Mouse (Mus musculus) heart, embryonic 10.5 days (tissue): ENCODE data around the gene Olfr1368. TPM values are rescaled to one million over a fixed set of nuclear protein-coding genes. Genes with fewer than 3 reads are reported as not detected.

Experiments
- DNase-seq: peaks from one replicate; pipeline ENCODE4 v3.0.0-alpha.2; 2017; ENCODE audit warnings: low spot score
- H3K27ac ChIP-seq: fragments of 300-500 bp; sonication (generic); 2 replicates; pipeline ENCODE4 v1.5.1; 2016; ENCODE audit warnings: mild to moderate bottlenecking
- H3K27me3 ChIP-seq: fragments of 300-500 bp; sonication (generic); 2 replicates; pipeline ENCODE4 v1.6.1; 2016; ENCODE audit warnings: mild to moderate bottlenecking; ENCODE audit not compliant: poor library complexity, insufficient read depth, severe bottlenecking
- H3K36me3 ChIP-seq: fragments of 300-500 bp; sonication (generic); 2 replicates; pipeline ENCODE4 v1.6.1; 2016; ENCODE audit warnings: mild to moderate bottlenecking, moderate library complexity
- H3K4me1 ChIP-seq: fragments of 300-500 bp; sonication (generic); 2 replicates; pipeline ENCODE4 v1.6.1; 2016; ENCODE audit warnings: mild to moderate bottlenecking
- H3K4me3 ChIP-seq: fragments of 300-500 bp; sonication (generic); 2 replicates; pipeline ENCODE4 v1.5.1; 2016; ENCODE audit warnings: mild to moderate bottlenecking, moderate library complexity
- H3K9me3 ChIP-seq: fragments of 300-500 bp; sonication (generic); 2 replicates; pipeline ENCODE4 v1.6.1; 2016; ENCODE audit warnings: mild to moderate bottlenecking, moderate library complexity
- WGBS: fragments of 180-500 bp; shearing (Covaris S2); methylation state at CpG from one replicate; pipeline ENCODE4 v1.1.7; 2016; 5-methylcytosine and 5-hydroxymethylcytosine counted together
- polyA plus RNA-seq: library from polyadenylated mRNA; unstranded; fragments of >200 nt; fragmentation: Nextera tagmentation; extraction: Ambion mirVana; gene quantifications from 2 replicates; pipeline ENCODE4 v1.2.1, GENCODE M21; 2016

Gene Olfr1368
- polyA plus RNA-seq, 1 experiment from 2014 or later, result not detected

DNA sequence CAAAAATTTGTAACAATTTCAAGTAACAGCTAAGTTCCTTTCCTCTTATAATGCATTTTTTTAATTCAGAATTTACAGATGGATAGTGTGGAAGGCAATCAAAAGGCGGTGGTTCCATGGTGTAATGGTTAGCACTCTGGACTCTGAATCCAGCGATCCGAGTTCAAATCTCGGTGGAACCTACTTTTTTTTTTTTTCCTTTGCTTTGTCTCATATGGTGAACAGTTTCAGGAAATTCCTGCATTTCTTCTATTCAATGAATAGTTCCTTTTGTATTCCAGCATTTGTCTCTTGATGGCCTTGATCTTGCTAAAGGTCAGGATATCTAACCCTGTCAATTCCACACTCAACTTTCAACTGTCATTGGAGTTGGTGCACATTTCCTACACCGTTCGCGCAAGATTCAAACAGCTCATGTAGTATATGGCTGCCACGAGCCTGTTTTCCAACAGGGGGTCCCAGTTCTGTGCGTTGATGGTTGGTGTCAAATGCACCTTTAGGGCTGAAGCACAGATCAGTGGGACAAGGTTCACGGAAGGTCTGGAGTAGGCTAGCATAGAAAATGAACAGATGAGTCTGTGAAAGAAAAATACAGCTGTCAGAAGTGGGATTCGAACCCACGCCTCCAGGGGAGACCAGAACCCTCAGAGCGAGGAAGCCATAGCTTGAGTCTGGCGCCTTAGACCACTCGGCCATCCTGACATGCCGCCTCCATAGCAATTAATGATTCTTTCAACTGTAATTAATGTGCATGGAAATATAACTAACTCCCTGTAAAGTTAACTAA is 26.8 kb upstream of the Olfr1368 start:
- DNase-seq, result peak; percentile 90
- no peaks in the 10 kb centered on the region for H3K27me3 ChIP-seq
- peak overlapping the region; percentile 70; the same call in 1 of the 2 replicates for H3K27ac ChIP-seq
- WGBS, result under 1% methylated on average over 16 of the region's 16 CpGs
- H3K9me3 ChIP-seq, result no peaks in the 10 kb centered on the region
- H3K4me1 ChIP-seq, result peaks cover 9% of the 10 kb centered on the region; the same call in 1 of the 2 replicates
- H3K36me3 ChIP-seq, result no peaks in the 10 kb centered on the region
- peak overlapping the region; percentile 71 for H3K4me3 ChIP-seq

DNA sequence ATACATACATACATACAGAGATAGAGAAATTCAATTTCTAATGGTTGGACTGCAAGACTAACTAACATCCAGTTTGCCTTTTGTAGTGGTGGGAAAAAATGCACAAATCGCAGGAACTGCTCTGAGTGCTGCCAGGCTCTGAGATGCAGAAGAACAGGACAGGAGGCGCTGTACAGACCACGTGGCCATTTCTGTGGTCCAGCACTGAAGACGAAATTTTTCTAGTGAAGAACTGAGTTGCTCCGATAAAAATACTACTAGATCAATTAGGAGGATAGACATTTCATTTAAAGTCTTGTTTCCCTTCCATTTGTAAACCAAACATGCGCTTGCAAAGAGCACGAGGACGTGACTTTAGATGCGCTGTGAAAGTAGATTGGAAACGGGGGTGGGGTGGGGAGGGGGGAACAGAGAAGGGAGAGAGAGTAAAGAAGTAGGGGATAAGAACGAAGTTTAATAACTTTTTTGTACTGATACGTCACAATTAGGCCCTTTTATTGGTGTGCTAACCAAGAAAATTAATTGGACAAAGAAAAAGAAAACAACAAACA is 26.0 kb upstream of the Olfr1368 start:
- Histone ChIP-seq H3K4me3 (peak overlapping the region; percentile 71), H3K9me3 (no peaks in the 10 kb centered on the region), H3K4me1 (peaks cover 9% of the 10 kb centered on the region; the same call in 1 of the 2 replicates), H3K36me3 (no peaks in the 10 kb centered on the region), H3K27ac (peak overlapping the region; percentile 64; the same call in 1 of the 2 replicates), H3K27me3 (no peaks in the 10 kb centered on the region)
- DNase-seq, result peak; percentile 82
- WGBS, result 0% methylated on average over 12 of the region's 12 CpGs

DNA sequence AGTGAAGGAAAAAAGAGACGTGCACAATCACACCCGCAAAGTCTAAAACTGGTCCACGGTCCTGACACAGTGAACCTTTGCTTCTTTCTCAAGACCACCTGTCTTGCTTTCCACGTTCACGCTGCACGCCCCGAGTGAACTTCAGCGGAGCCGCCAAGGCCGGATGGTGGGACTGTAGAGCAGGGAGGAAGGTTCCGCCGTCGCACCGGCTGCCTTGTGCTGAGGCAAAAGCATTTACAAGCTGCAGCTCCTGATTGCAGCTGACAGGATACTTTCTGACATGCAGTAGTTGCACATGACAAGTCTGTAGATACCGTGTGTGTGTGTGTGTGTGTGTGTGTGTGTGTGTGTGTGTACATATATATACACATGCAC is 25.5 kb upstream of the Olfr1368 start:
- DNase-seq, result no peak
- Histone ChIP-seq H3K27me3 (no peaks in the 10 kb centered on the region), H3K9me3 (no peaks in the 10 kb centered on the region), H3K36me3 (no peaks in the 10 kb centered on the region), H3K4me3 (peak overlapping the region; percentile 71), H3K4me1 (peaks cover 9% of the 10 kb centered on the region; the same call in 1 of the 2 replicates), H3K27ac (0 out of 2 replicates have a peak overlapping the region, but pooled peaks have one; percentile 42)
- 8% methylated on average over 15 of the region's 15 CpGs for WGBS

DNA sequence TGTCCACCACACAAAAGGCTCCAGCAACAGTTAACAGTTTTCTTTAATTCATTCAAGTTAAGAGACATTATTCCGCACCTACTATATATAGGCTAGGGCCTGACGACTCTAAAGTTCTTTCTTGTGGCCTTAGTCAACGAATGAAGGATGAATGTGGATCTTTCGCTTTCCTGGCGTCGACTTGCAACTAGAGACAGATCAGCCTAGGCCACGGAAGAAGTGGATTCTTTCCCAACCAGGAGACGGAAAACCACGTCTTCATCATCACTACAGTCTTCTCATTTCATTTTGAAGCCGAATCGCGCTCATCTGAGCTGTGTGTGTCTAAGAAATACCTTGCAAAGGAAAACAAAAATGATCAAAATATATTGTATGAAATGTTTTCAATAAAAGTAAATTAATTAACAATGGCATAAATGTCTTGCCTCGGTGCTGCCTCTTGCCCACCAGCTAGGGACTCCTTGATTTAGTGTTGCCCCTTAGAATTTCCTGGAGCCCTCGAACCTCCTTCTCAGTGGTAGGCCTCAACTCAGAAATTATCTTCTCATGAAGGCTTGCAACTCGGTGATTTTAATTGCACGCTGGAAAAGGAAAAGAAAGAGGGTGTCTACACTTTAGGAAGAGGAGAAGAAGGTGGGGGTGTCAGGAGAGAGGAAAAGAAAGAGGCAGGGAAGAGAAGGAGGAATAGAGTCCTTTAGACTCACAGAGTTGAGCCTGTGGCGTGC is 24.9 kb upstream of the Olfr1368 start:
- Histone ChIP-seq H3K36me3 (no peaks in the 10 kb centered on the region), H3K9me3 (no peaks in the 10 kb centered on the region), H3K27ac (0 out of 2 replicates have a peak overlapping the region, but pooled peaks have one; percentile 42), H3K27me3 (no peaks in the 10 kb centered on the region), H3K4me1 (peaks cover 9% of the 10 kb centered on the region; the same call in 1 of the 2 replicates), H3K4me3 (peak overlapping the region; percentile 71)
- DNase-seq, result no peak
- 34% methylated on average over 17 of the region's 17 CpGs for WGBS

DNA sequence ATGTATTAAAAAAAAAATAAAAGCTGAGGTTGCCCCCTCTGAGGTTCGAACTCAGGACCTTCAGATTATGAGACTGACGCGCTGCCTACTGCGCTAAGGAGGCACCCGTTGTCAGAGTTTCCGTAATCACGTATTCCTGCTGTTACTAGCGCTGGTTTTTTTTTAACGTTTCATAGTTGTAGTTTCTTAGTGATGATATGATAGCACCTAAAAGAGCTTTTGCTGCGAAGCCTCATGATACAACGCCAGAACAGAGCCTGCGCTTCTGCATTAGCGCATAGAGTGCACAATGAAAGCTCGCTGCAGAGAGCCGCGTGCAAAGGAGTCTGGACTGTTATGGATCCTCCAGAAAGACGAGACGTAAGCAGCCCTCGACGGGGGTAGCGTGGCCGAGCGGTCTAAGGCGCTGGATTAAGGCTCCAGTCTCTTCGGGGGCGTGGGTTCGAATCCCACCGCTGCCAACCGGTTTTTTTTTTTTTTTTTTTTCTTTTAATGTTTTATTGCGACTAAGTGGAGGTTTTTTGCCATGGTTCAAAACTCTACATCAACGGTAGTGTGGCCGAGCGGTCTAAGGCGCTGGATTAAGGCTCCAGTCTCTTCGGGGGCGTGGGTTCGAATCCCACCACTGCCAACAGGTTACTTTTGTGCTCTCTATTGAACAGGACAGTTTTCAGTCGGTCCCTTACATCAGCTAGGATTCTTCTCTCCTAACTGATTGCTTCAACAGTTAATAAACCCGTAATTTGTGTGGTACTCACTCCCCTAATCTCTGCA is 24.2 kb upstream of the Olfr1368 start:
- no peak overlapping the region; the same call in 1 of the 2 replicates for H3K27ac ChIP-seq
- H3K27me3 ChIP-seq, result no peaks in the 10 kb centered on the region
- under 1% methylated on average over 39 of the region's 39 CpGs for WGBS

GRCm38 (mm10) chr13:21169121-21169656 is 23.5 kb upstream of the Olfr1368 start:
- Histone ChIP-seq H3K4me1 (peaks cover 9% of the 10 kb centered on the region; the same call in 1 of the 2 replicates), H3K36me3 (no peaks in the 10 kb centered on the region), H3K9me3 (no peaks in the 10 kb centered on the region), H3K27ac (no peak overlapping the region), H3K27me3 (no peaks in the 10 kb centered on the region), H3K4me3 (peak overlapping the region; percentile 71)
- DNase-seq, result no peak
- WGBS, result 4% methylated on average over 14 of the region's 14 CpGs

More for the DNA sequence above, 24.2 kb upstream of the Olfr1368 start:
- Histone ChIP-seq H3K9me3 (no peaks in the 10 kb centered on the region), H3K4me1 (peaks cover 9% of the 10 kb centered on the region; the same call in 1 of the 2 replicates), H3K4me3 (peak overlapping the region; percentile 71), H3K36me3 (no peaks in the 10 kb centered on the region)
- DNase-seq, result peak; percentile 86

DNA sequence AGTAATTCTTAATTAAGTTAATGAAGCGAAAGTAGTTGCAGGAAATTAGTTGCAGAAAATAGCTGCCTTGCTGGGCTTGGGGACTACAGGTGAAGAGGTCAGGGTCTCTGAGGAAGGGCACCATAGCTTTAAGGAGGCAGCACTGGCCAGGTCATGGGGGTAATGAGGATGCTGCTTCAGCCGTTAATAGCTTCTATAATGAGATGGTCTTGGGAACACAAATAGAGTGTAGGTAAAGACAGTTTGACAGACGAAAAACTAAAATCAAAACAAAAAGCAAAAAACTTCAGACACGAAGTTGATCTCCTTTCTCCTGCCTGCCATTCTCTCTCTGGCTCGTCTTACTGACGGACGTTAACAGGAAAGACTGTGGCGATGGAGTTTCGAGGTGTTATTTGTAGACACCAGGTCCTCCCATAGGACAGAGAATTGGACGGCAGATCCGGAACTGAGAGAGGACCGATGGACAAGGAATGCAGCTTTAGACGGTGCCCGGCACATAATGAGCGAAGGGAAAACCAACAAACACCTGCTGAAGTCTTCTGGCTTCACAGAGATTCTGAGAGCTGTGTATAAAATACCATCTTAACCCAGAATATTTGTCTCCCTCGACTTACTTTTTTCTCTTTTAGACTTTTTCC is 22.8 kb upstream of the Olfr1368 start:
- Histone ChIP-seq H3K4me1 (peaks cover 9% of the 10 kb centered on the region; the same call in 1 of the 2 replicates), H3K4me3 (peak overlapping the region; percentile 71), H3K9me3 (no peaks in the 10 kb centered on the region), H3K27me3 (no peaks in the 10 kb centered on the region), H3K27ac (peak overlapping the region; percentile 36; the same call in 1 of the 2 replicates), H3K36me3 (no peaks in the 10 kb centered on the region)
- DNase-seq, result no peak
- under 1% methylated on average over 16 of the region's 16 CpGs for WGBS

DNA sequence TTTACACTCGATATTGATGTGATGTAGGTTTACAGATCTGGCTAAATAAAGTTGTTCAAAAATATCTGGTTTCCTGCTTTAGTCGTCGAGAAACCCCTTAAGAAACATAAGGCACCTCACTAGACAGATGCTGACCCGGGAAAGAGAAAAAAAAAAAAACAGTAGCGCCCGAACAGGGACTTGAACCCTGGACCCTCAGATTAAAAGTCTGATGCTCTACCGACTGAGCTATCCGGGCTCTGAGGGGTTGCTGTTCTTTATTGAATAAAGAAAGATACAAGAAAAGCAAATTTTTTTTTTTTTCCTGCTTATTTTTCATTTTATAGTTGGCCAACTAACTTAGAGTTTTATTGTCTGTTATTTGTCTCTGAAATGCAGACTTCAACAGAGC is 22.2 kb upstream of the Olfr1368 start:
- Histone ChIP-seq H3K4me3 (peak overlapping the region; percentile 71), H3K27me3 (no peaks in the 10 kb centered on the region), H3K27ac (no peak overlapping the region), H3K36me3 (no peaks in the 10 kb centered on the region), H3K9me3 (no peaks in the 10 kb centered on the region), H3K4me1 (peaks cover 9% of the 10 kb centered on the region; the same call in 1 of the 2 replicates)
- under 1% methylated on average over 8 of the region's 8 CpGs for WGBS
- no peak for DNase-seq

GRCm38 (mm10) chr13:21166936-21167909 is 21.6 kb upstream of the Olfr1368 start:
- Histone ChIP-seq H3K4me3 (peak overlapping the region; percentile 71), H3K27ac (peak overlapping the region; percentile 16; the same call in 1 of the 2 replicates), H3K4me1 (peaks cover 9% of the 10 kb centered on the region; the same call in 1 of the 2 replicates), H3K27me3 (no peaks in the 10 kb centered on the region), H3K36me3 (no peaks in the 10 kb centered on the region), H3K9me3 (no peaks in the 10 kb centered on the region)
- peak; percentile 89 for DNase-seq
- WGBS, result 1% methylated on average over 27 of the region's 27 CpGs

DNA sequence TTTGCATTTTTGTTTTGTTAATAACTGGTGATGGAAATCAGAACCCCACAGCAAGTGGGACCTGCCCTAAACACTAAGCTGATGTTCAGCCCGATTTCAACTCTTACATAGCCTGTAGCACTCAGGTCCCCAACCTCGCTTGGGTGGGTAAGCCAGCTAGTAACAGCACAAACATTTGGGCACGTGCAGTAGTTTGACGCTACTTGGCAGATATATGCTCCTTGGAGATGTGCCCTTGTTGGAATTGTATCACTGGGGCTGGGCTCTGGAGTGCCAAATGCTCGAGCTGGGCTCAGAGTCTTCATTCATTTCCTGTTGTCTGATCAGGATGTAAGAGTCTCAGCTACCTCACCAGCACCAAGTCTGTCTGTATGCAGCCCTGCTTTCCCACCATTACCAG is 16.9 kb upstream of the Olfr1368 start:
- WGBS, result 51% methylated on average over 5 of the region's 5 CpGs

GRCm38 (mm10) chr13:21161591-21161990 is 15.9 kb upstream of the Olfr1368 start:
- Histone ChIP-seq H3K9me3 (no peaks in the 10 kb centered on the region), H3K27me3 (no peaks in the 10 kb centered on the region), H3K27ac (no peak overlapping the region), H3K36me3 (no peaks in the 10 kb centered on the region), H3K4me1 (no peaks in the 10 kb centered on the region), H3K4me3 (peak overlapping the region; percentile 72)
- WGBS, result 50% methylated on average over 2 of the region's 2 CpGs
- no peak for DNase-seq

More for the DNA sequence above, 16.9 kb upstream of the Olfr1368 start:
- no peaks in the 10 kb centered on the region for H3K36me3 ChIP-seq
- no peaks in the 10 kb centered on the region for H3K27me3 ChIP-seq
- no peak for DNase-seq
- H3K9me3 ChIP-seq, result no peaks in the 10 kb centered on the region
- H3K4me1 ChIP-seq, result no peaks in the 10 kb centered on the region
- no peak overlapping the region for H3K27ac ChIP-seq
- no peak overlapping the region for H3K4me3 ChIP-seq
